Mouse (Mus musculus) forebrain, postnatal 0 days (tissue): ENCODE measurements around the gene Pam16. TPM values are rescaled to one million over a fixed set of nuclear protein-coding genes. Genes with fewer than 3 reads are reported as not detected.

Source experiments
- ATAC-seq: fragments of 200-750 bp; cut with Nextera tagmentation; 2 replicates; pipeline ENCODE4 v1.8.0; 2017; ENCODE audit warnings: mild to moderate bottlenecking, moderate library complexity
- DNase-seq: peaks from one replicate; pipeline ENCODE4 v3.0.0-alpha.2; 2015
- H3K27ac ChIP-seq: fragments of 300-500 bp; sonication (generic); 2 replicates; pipeline ENCODE4 v1.5.1; 2014; ENCODE audit warnings: low read depth, mild to moderate bottlenecking, antibody characterized with exemption, low read length, moderate library complexity, mixed read lengths
- H3K27me3 ChIP-seq: fragments of 300-500 bp; sonication (generic); 2 replicates; pipeline ENCODE4 v1.6.1; 2014; ENCODE audit warnings: mild to moderate bottlenecking, low read length, mixed read lengths; ENCODE audit not compliant: insufficient read depth
- H3K36me3 ChIP-seq: fragments of 300-500 bp; sonication (generic); 2 replicates; pipeline ENCODE4 v1.6.1; 2014; ENCODE audit warnings: mild to moderate bottlenecking, moderate library complexity; ENCODE audit not compliant: insufficient read depth
- H3K4me1 ChIP-seq: fragments of 300-500 bp; sonication (generic); 2 replicates; pipeline ENCODE4 v1.6.1; 2014; ENCODE audit warnings: antibody characterized with exemption; ENCODE audit not compliant: insufficient read depth
- H3K4me2 ChIP-seq: fragments of 300-500 bp; sonication (generic); 2 replicates; pipeline ENCODE4 v1.6.1; 2014; ENCODE audit warnings: low read depth, mild to moderate bottlenecking, moderate library complexity
- H3K4me3 ChIP-seq: fragments of 300-500 bp; sonication (generic); 2 replicates; pipeline ENCODE4 v1.5.1; 2014; ENCODE audit warnings: low read depth, low read length, mixed read lengths
- H3K9ac ChIP-seq: fragments of 300-500 bp; sonication (generic); 2 replicates; pipeline ENCODE4 v1.6.1; 2014; ENCODE audit warnings: mild to moderate bottlenecking
- H3K9me3 ChIP-seq: fragments of 300-500 bp; sonication (generic); 2 replicates; pipeline ENCODE4 v1.6.1; 2016; ENCODE audit warnings: low read length
- CTCF ChIP-seq: sonication (generic); IDR thresholded peaks from 2 replicates; pipeline ENCODE4 v1.5.1; 2016; ENCODE audit warnings: antibody characterized with exemption, control low read depth, low read depth
- WGBS: fragments of 180-500 bp; shearing (Covaris S2); extraction: QIAGEN DNeasy Blood & Tissue Kit; methylation state at CpG from one replicate; pipeline ENCODE4 v1.1.7; 2014; 5-methylcytosine and 5-hydroxymethylcytosine counted together
- polyA plus RNA-seq: library from polyadenylated mRNA; unstranded; fragments of >200 nt; fragmentation: Nextera tagmentation; extraction: Ambion mirVana; gene quantifications from 2 replicates; pipeline ENCODE4 v1.2.1, GENCODE M21; 2015
- total RNA-seq: library from RNA; depleted of rRNA; stranded (reverse); fragments of >200 nt; gene quantifications from 2 replicates; pipeline ENCODE4 v1.2.3, GENCODE M21; 2014

Pam16 gene
- total and polyA plus RNA-seq, 2 experiments from 2014 or later: 54.5 to 138 TPM

DNA sequence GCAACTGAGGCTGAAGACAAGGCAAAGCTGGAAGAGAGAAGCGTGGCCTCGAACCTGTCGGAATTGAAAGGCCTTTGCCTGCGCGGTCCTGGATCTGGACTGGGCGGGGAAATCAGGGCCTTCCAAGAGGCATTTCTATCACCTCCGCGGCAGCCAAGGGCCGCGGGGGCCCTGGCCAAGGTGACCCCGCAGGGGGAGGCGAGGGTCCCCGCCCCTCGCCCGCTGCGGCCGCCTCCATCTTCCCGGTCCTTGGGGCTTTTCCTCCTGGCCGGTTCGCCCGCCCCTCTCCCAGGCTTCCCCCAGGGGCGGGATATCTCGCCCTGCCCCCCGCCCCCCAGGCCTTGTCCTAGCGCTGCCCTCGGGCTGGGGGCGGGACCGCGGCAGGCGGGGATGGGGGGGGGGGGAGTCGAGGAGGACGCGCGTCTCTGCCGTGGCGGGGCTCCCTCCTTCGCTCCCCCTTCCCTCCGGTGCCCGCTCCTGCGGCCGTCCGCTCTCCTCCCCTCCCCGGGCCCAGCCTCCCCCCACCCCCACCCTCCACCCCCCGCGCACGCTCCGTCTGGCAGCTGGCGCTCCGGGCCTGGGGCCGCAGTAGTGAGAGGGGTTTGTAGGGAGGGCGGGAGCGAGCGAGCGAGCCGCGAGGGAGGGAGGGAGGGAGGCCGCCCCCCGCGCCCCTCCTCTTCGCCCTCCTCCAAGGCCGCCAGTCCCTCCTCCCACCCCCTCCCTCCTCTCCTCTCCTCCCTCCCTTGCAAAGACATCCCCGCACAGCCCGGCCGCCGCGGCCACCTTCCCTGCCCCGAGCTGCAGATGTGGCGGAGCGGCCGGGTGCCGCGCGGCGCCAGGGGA lies 30.6 kb downstream of the Pam16 start, which contains the start of gene Glis2:
Glis2 (plus strand) TSS at position 743 of the 843 bp plus-strand sequence.
- Histone ChIP-seq H3K27me3 (no peaks in the 10 kb centered on the region), H3K4me2 (peak within 1 kb of the TSS; percentile 79), H3K4me3 (peak within 1 kb of the TSS; percentile 85), H3K4me1 (peaks cover 36% of the 10 kb centered on the region), H3K27ac (peak within 1 kb of the TSS; percentile 90), H3K9me3 (no peaks in the 10 kb centered on the region), H3K9ac (peak within 1 kb of the TSS; percentile 76), H3K36me3 (no peaks in the 10 kb centered on the region)
- DNase-seq (peak; percentile 88), ATAC-seq (peak; percentile 85)
- WGBS: 2% methylated on average over 15 of the region's 74 CpGs
- TF ChIP-seq CTCF: no peak

DNA sequence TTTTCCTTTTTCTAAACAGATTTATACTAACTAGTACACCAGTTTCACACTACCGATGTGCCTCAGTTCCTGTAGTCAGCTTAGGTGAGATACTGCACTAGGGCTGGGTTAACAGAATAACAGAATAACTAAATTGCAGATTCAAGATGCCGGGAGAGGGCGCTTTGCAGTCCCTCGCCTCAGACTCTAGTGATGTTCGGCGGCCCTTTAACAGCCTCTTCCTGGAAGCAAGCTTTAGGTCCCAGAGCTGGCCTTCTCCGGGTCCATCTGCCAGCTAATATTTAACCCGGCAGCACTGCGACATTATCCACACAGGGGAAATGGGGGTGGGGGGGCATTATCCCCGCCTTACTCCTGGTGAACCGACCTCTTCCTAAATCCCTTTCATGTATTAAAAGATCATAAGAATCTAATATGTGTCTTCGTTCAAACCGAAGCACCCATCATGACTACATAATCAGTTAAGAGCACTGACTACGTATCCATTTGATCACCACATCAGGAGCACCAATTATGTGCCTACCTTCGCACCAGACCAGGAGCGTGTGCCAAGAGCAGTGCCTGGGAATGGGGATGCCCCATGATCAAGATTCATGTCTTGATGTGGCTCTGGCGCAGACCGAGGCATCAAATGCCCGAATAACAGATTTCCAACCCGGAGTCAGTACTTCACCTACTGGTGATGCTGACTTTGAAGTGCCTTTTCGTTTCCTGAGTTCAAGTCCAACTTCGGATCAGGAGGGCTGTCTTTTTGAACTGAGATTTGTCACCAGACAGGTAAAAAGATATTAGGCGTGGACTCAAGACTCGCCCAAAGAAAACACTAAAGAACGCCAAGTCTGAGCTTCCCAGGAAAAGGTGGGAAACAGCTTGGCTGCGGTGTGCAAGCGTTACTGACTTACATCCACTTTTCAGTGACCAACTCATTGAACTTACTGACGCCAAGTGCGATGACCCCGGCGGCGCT lies 31.6 kb downstream of the Pam16 start:
- Histone ChIP-seq H3K9ac (peak overlapping the region; percentile 76), H3K4me3 (peak overlapping the region; percentile 85), H3K36me3 (no peaks in the 10 kb centered on the region), H3K4me1 (peaks cover 30% of the 10 kb centered on the region), H3K4me2 (peak overlapping the region; percentile 79), H3K27me3 (no peaks in the 10 kb centered on the region), H3K27ac (peak overlapping the region; percentile 90), H3K9me3 (no peaks in the 10 kb centered on the region)
- peak; percentile 67 for TF ChIP-seq CTCF
- 12% methylated on average over 32 of the region's 32 CpGs for WGBS
- ATAC-seq (peak; percentile 28), DNase-seq (peak; percentile 72)

DNA sequence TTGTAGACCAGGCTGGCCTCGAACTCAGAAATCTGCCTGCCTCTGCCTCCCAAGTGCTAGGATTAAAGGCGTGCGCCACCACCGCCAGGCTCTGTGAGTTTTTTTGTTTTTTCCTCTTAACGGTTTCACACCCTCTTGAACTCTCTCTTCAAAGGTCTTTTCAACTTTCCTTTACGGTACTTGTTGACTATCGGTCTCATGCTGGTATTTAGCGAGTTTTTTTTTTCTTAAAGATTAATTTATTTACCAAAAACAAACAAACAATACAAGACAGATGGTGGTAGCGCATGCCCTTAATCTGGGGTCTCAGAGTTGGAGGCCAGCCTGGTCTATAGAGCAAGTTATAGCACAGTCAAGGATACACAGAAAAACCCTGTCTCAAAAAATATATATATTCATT lies 34.6 kb downstream of the Pam16 start:
- Histone ChIP-seq H3K27ac (no peak overlapping the region), H3K4me1 (peaks cover 16% of the 10 kb centered on the region; the same call in 1 of the 2 replicates), H3K9me3 (no peaks in the 10 kb centered on the region), H3K27me3 (no peaks in the 10 kb centered on the region), H3K36me3 (no peaks in the 10 kb centered on the region), H3K4me3 (no peak overlapping the region), H3K4me2 (no peak overlapping the region), H3K9ac (no peak overlapping the region)
- TF ChIP-seq CTCF: no peak
- ATAC-seq: no peak
- WGBS: 94% methylated on average over 9 of the region's 9 CpGs
- DNase-seq: peak; percentile 24

DNA sequence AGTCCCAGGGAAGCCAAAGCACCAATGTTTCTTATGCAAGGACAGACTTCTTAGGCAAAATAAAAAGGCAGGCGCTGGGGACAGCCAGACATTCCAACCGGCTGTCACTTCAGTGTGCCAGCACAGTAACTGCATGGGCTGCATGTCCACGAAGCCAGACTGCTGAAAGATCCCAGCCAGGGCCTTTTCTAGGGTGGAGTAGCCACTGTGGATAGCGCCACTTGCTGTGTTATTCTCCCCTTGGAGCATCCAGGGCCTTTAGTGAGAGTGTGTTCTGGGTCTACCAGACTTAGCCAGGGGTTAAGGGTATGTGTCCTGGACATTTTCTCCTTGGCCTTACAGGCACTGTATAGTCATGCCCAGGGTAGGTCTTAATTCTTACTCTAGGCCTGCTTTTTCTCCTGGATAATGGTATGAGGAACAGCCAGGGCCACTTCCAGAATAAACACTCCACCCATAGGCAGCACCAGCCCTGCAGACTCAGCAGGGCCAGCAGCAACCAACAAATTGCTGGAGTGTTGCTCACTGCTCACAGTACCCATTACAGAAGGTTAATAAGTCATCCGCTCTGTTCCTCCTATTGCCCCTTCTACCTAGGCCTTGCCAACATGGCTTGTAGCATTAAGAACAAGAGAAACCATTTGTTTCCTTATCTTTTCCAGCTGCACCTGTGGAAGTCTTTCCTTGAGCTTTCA lies 37.1 kb downstream of the Pam16 start:
- Histone ChIP-seq H3K36me3 (no peaks in the 10 kb centered on the region), H3K9me3 (no peaks in the 10 kb centered on the region), H3K27ac (peak overlapping the region; percentile 50), H3K4me2 (no peak overlapping the region), H3K9ac (no peak overlapping the region), H3K4me3 (no peak overlapping the region), H3K27me3 (no peaks in the 10 kb centered on the region), H3K4me1 (peaks cover 11% of the 10 kb centered on the region; the same call in 1 of the 2 replicates)
- no peak for TF ChIP-seq CTCF
- ATAC-seq (no peak), DNase-seq (peak; percentile 13)
- WGBS: 39% methylated on average over 5 of the region's 5 CpGs

DNA sequence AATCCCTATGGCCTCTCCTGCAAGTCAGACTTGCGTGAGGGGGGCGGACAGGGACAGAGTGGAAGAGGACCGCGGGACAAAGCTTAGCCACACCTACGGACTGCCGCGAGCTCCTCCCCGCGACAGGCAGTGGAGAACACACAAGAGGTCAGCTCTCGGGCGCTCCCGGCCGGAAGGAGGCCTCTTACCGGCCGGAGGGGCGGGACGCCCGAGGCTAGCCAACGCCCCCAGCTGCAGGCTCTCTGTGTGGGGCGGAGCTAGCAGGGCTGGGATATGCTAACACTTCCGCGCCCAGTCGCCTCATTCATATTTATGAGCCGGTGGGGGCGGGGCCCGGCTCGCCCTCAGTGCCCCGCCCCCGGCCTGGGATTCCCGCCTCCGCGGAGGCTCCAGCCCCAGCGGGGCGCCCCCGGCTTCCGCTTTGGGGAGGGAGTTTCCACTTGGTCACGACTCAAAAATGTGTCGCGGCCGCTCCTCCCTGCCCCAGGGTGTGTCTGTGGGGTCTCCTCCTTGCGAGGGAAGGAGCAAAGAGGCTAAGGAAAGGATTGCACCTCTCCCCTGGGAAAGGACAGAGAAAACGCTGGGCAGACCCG lies 38.2 kb downstream of the Pam16 start:
- 1% methylated on average over 40 of the region's 43 CpGs for WGBS
- peak overlapping the region; percentile 61 for H3K4me3 ChIP-seq

More for the DNA sequence above, 38.2 kb downstream of the Pam16 start:
- peaks cover 7% of the 10 kb centered on the region; the same call in 1 of the 2 replicates for H3K4me1 ChIP-seq
- ATAC-seq (peak; percentile 97), DNase-seq (peak; percentile 90)
- no peaks in the 10 kb centered on the region for H3K9me3 ChIP-seq
- H3K36me3 ChIP-seq: no peaks in the 10 kb centered on the region
- H3K27me3 ChIP-seq: no peaks in the 10 kb centered on the region
- TF ChIP-seq CTCF: no peak
- H3K9ac ChIP-seq: peak overlapping the region; percentile 68
- peak overlapping the region; percentile 89 for H3K4me2 ChIP-seq
- peak overlapping the region; percentile 66 for H3K27ac ChIP-seq
